Mouse (Mus musculus) ES-CJ7 (cell line): ENCODE measurements at regions not wholly inside any gene's neighbourhood (a gene's known extent, or its start where the extent isn't known, plus 50 kb on each side); places are given as distances from the start of the nearest gene placed in this dataset.
A peak's percentile ranks its signal among the peaks of the same experiment; 100 is the strongest.

Experiments
- DNase-seq: peaks from one replicate; pipeline ENCODE4 v3.0.0; 2011; ENCODE audit warnings: low read depth, low spot score

- no peak for DNase-seq
Measured at GRCm38 (mm10) chr11:18581997-18582780, 436.6 kb downstream of the Meis1 start.

GRCm38 (mm10) chr11:18581078-18581800 lies 437.5 kb downstream of the Meis1 start:
- DNase-seq = no peak

- no peak for DNase-seq
Measured at GRCm38 (mm10) chr11:18571557-18572209, 447.1 kb downstream of the Meis1 start.

- DNase-seq = no peak
Measured at GRCm38 (mm10) chr11:18563011-18563410, 455.8 kb downstream of the Meis1 start.

- DNase-seq = no peak
Measured at GRCm38 (mm10) chr11:18558665-18559064, 460.1 kb downstream of the Meis1 start.

- DNase-seq = no peak
Measured at GRCm38 (mm10) chr11:18535592-18535857, 483.3 kb downstream of the Meis1 start.

GRCm38 (mm10) chr11:18534807-18535591 lies 483.8 kb downstream of the Meis1 start:
- DNase-seq = no peak

GRCm38 (mm10) chr11:18531264-18532110 lies 487.3 kb downstream of the Meis1 start:
- DNase-seq = no peak

- DNase-seq = no peak
Measured at GRCm38 (mm10) chr11:18528568-18528967, 490.2 kb downstream of the Meis1 start.

- DNase-seq = no peak
Measured at GRCm38 (mm10) chr11:18495108-18495757, 523.6 kb downstream of the Meis1 start.

GRCm38 (mm10) chr11:18493981-18494380 lies 524.8 kb downstream of the Meis1 start:
- no peak for DNase-seq

- no peak for DNase-seq
Measured at GRCm38 (mm10) chr11:18493086-18493485, 525.7 kb downstream of the Meis1 start.

GRCm38 (mm10) chr11:18489517-18490256 lies 529.1 kb downstream of the Meis1 start:
- DNase-seq = no peak

- DNase-seq = peak; percentile 90
Measured at GRCm38 (mm10) chr11:18478841-18479240, 525.2 kb upstream of the Etaa1 start.

- DNase-seq = no peak
Measured at GRCm38 (mm10) chr11:18451271-18451670, 497.6 kb upstream of the Etaa1 start.

GRCm38 (mm10) chr11:18448879-18449278 lies 495.2 kb upstream of the Etaa1 start:
- no peak for DNase-seq

GRCm38 (mm10) chr11:18444600-18444999 lies 490.9 kb upstream of the Etaa1 start:
- DNase-seq = no peak

GRCm38 (mm10) chr11:18444101-18444500 lies 490.4 kb upstream of the Etaa1 start:
- DNase-seq = no peak

- DNase-seq = no peak
Measured at GRCm38 (mm10) chr11:18443156-18443555, 489.5 kb upstream of the Etaa1 start.
